Mouse (Mus musculus): Measurements from ENCODE around the gene C130032M10Rik. TPM values are rescaled to one million over a fixed set of nuclear protein-coding genes. Genes with fewer than 3 reads are reported as not detected.

The C130032M10Rik gene
- polyA plus RNA-seq (2012; ENCODE audit: low replicate concordance), result not detected in 2 replicates

GRCm38 (mm10) chr9:114515364-114515763 is at the start of gene C130032M10Rik:
Gene C130032M10Rik, plus strand, starts transcription at chr9:114515697.

GRCm38 (mm10) chr9:114504816-114505215 is 10.7 kb upstream of the C130032M10Rik start, which contains the start of gene Ccr4:
Gene Ccr4, minus strand, starts transcription at chr9:114504916.

DNA sequence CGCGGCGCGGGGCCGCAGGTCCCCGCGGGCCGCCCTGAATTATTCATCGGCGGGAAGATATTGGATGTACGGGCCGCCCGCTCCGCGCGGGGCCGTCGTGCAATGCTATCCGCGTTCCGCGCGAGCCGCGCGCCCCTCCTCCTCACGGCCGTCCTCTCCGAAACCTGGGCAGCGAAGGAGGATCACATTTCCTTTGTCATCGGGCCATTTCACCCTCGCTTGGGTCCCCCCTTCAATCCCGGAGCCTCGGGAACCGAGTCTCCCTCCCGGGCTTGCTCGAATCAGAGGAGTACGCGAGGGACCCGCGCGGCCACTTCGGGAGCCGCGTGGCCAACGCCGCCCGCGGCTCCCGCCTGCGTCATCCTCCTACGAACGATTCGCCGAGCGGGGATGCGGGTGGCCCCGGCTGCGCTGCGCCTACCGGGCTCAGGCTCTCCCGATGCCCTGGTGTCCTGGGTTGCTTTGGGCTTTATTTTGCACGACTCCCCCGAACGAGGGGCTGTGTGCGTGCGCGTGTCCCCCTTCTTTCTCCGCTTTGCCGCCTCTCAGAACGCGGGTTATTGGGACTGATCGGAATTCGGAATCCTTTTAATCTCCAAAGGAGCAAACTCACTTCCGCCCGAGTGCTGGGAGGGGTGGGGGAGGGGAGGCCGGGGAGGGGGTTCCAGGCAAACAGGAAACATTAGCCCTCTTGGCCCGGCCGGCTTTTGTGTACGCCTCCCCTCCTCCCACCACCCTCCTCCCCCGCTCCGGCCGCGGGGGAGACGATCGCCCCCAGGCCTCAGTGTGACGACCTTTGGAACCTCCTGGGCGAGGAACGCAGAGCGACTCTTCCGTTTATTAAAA is 48.5 kb downstream of the C130032M10Rik start, which contains the start of gene Trim71:
Gene Trim71 (minus strand): TSS at position 609 of the 846 bp plus-strand sequence.

Other genes starting within 250 kb of the C130032M10Rik start
- gene Bcl2a1c, start 185.6 kb upstream of the C130032M10Rik start, polyA plus RNA-seq (2012; ENCODE audit: low replicate concordance), result not detected in 2 replicates
- gene Crtap, start 125.0 kb upstream of the C130032M10Rik start, polyA plus RNA-seq (2012; ENCODE audit: low replicate concordance), result 8.6 and 14.1 TPM in 2 replicates
- 4.7 and 7.2 TPM in 2 replicates for gene Glb1, start 114.6 kb upstream of the C130032M10Rik start, polyA plus RNA-seq (2012; ENCODE audit: low replicate concordance)
- 2.0 and 8.1 TPM in 2 replicates for gene Tmppe, start 114.6 kb upstream of the C130032M10Rik start, polyA plus RNA-seq (2012; ENCODE audit: low replicate concordance)
- not detected in 2 replicates for gene Ccr4, start 10.8 kb upstream of the C130032M10Rik start, polyA plus RNA-seq (2012; ENCODE audit: low replicate concordance)
- gene Trim71, start 48.7 kb downstream of the C130032M10Rik start, polyA plus RNA-seq (2012; ENCODE audit: low replicate concordance), result 0.05 and 0.06 TPM in 2 replicates
- gene Cnot10, start 124.5 kb downstream of the C130032M10Rik start, polyA plus RNA-seq (2012; ENCODE audit: low replicate concordance), result 17.2 and 19.0 TPM in 2 replicates
- 14.4 and 15.4 TPM in 2 replicates for gene Dync1li1, start 173.1 kb downstream of the C130032M10Rik start, polyA plus RNA-seq (2012; ENCODE audit: low replicate concordance)
- 4.8 and 9.0 TPM in 2 replicates for gene Cmtm6, start 215.4 kb downstream of the C130032M10Rik start, polyA plus RNA-seq (2012; ENCODE audit: low replicate concordance)

Measured in leukemia stem cell, adult 10-12 weeks (primary cell).